Mouse (Mus musculus) 416B (cell line): Measurements from ENCODE around the gene Piezo1.

Source experiments
- DNase-seq: peaks from one replicate; pipeline ENCODE4 v3.0.0; 2011; ENCODE audit warnings: low read depth

Gene Piezo1

GRCm38 (mm10) chr8:122457171-122457570 lies 94.0 kb downstream of the Piezo1 start:
- no peak for DNase-seq

GRCm38 (mm10) chr8:122454409-122454808 lies 96.7 kb downstream of the Piezo1 start:
- peak; percentile 49 for DNase-seq

GRCm38 (mm10) chr8:122452154-122452553 lies 99.0 kb downstream of the Piezo1 start:
- DNase-seq = no peak

- no peak for DNase-seq
Observed at GRCm38 (mm10) chr8:122451161-122451703, 99.9 kb downstream of the Piezo1 start.

GRCm38 (mm10) chr8:122445203-122445602 lies 105.9 kb downstream of the Piezo1 start:
- DNase-seq = peak; percentile 62

- DNase-seq = peak; percentile 90
Observed at GRCm38 (mm10) chr8:122444058-122444748, 106.9 kb downstream of the Piezo1 start.

- DNase-seq = peak; percentile 99
Observed at GRCm38 (mm10) chr8:122443262-122444006, 107.7 kb downstream of the Piezo1 start, which contains the start of gene Mvd. Gene Mvd, minus strand, starts transcription at chr8:122443422.

- DNase-seq = no peak
Observed at GRCm38 (mm10) chr8:122442781-122443180, 108.3 kb downstream of the Piezo1 start.

GRCm38 (mm10) chr8:122442356-122442755 lies 108.8 kb downstream of the Piezo1 start:
- DNase-seq = no peak

GRCm38 (mm10) chr8:122441326-122441725 lies 109.8 kb downstream of the Piezo1 start:
- DNase-seq = no peak

GRCm38 (mm10) chr8:122439336-122439735 lies 111.8 kb downstream of the Piezo1 start:
- DNase-seq = no peak

- DNase-seq = peak; percentile 38
Observed at GRCm38 (mm10) chr8:122437708-122438331, 113.3 kb downstream of the Piezo1 start.

GRCm38 (mm10) chr8:122436586-122437125 lies 114.5 kb downstream of the Piezo1 start:
- no peak for DNase-seq

GRCm38 (mm10) chr8:122436146-122436545 lies 115.0 kb downstream of the Piezo1 start:
- DNase-seq = no peak

GRCm38 (mm10) chr8:122435375-122435774 lies 115.8 kb downstream of the Piezo1 start:
- DNase-seq = peak; percentile 26

GRCm38 (mm10) chr8:122433269-122433905 lies 117.7 kb downstream of the Piezo1 start:
- peak; percentile 51 for DNase-seq

- peak; percentile 82 for DNase-seq
Observed at GRCm38 (mm10) chr8:122432443-122433268, 118.5 kb downstream of the Piezo1 start, which contains the start of gene Cyba. Gene Cyba, minus strand, starts transcription at chr8:122432930.
